In genomic region chr12:80115863-80116194, GRCm38 (mm10) we compare ENCODE assay signal across 8 mouse cellular contexts. TPM values are rescaled to one million over a fixed set of nuclear protein-coding genes. Genes with fewer than 3 reads are reported as not detected.
A peak's percentile ranks its signal among the peaks of the same experiment; 100 is the strongest.
DNase-seq lines count a peak whose midpoint lies in the region; ATAC-seq and TF ChIP-seq lines count a peak whose summit lies in the region.

No protein-coding gene starts in this region.

- peak in 1 of 2 experiments; percentile 48; a peak in 2 of 4 replicates for TF ChIP-seq POLR2A in MEL (IDR thresholded peaks at IDR 0.05; ENCODE audit: control insufficient read depth in 1 of 2, insufficient read depth in 1 of 2, low read depth in 1 of 2, low read length in 2 of 2, poor library complexity in 1 of 2)

- WGBS in heart, embryonic 14.5 days = under 1% methylated on average over 28 of the region's 30 CpGs
- under 1% methylated on average over 30 of the region's 30 CpGs for WGBS in hindbrain, embryonic 13.5 days
- WGBS in midbrain, embryonic 12.5 days = under 1% methylated on average over 30 of the region's 30 CpGs

- peaks cover 12% of the 10 kb centered on the region in 2 experiments for H3K4me1 ChIP-seq in heart, embryonic 14.5 days (ENCODE audit: control insufficient read depth in 2 of 2, insufficient read depth in 2 of 2, low read length in 2 of 2)
- peaks cover 2 to 11% of the 10 kb centered on the region in 2 experiments; a peak in 2 of 4 replicates for H3K4me1 ChIP-seq in MEL (ENCODE audit: control insufficient read depth in 1 of 2, insufficient read depth in 2 of 2, low read length in 2 of 2)
- peaks cover 39% of the 10 kb centered on the region for H3K4me1 ChIP-seq in hindbrain, embryonic 13.5 days (replicated peaks)
- peaks cover 29% of the 10 kb centered on the region for H3K4me1 ChIP-seq in midbrain, embryonic 12.5 days

- no peak for TF ChIP-seq RAD21 in MEL (IDR thresholded peaks at IDR 0.05; ENCODE audit: low read depth, low read length)

- peak overlapping the region; percentile 77 to 91 for H3K4me3 ChIP-seq in heart, embryonic 14.5 days (ENCODE audit: control insufficient read depth in 1 of 2, insufficient read depth in 1 of 2, low read depth in 1 of 2, low read length in 2 of 2)
- H3K4me3 ChIP-seq in MEL (ENCODE audit: control insufficient read depth in 1 of 2, insufficient read depth in 1 of 2, low read depth in 2 of 2, low read length in 2 of 2) = peak overlapping the region; percentile 87 to 88
- H3K4me3 ChIP-seq in hindbrain, embryonic 13.5 days = peak overlapping the region; percentile 64
- H3K4me3 ChIP-seq in midbrain, embryonic 12.5 days = peak overlapping the region; percentile 72

- peak overlapping the region; percentile 90 for H3K4me2 ChIP-seq in heart, embryonic 14.5 days (ENCODE audit: low read length)
- H3K4me2 ChIP-seq in hindbrain, embryonic 13.5 days = peak overlapping the region; percentile 94
- H3K4me2 ChIP-seq in midbrain, embryonic 12.5 days (replicated peaks) = peak overlapping the region; percentile 87

- H3K9me3 ChIP-seq in heart, embryonic 14.5 days (ENCODE audit: control insufficient read depth, low read length) = no peaks in the 10 kb centered on the region
- no peaks in the 10 kb centered on the region for H3K9me3 ChIP-seq in MEL (replicated peaks; ENCODE audit: insufficient read depth, low read length)
- H3K9me3 ChIP-seq in hindbrain, embryonic 13.5 days = no peaks in the 10 kb centered on the region
- no peaks in the 10 kb centered on the region for H3K9me3 ChIP-seq in midbrain, embryonic 12.5 days

- peaks cover 7% of the 10 kb centered on the region; the same call in 1 of the 2 replicates for H3K36me3 ChIP-seq in heart, embryonic 14.5 days (ENCODE audit: control insufficient read depth, insufficient read depth, low read length)
- peaks cover 0 to 18% of the 10 kb centered on the region in 2 experiments; a peak in 2 of 4 replicates for H3K36me3 ChIP-seq in MEL (ENCODE audit: control insufficient read depth in 1 of 2, insufficient read depth in 2 of 2, low read length in 2 of 2)
- H3K36me3 ChIP-seq in hindbrain, embryonic 13.5 days = peaks cover 6% of the 10 kb centered on the region
- H3K36me3 ChIP-seq in midbrain, embryonic 12.5 days = peaks cover 6% of the 10 kb centered on the region

- no peak; the same call in 1 of the 2 replicates for ATAC-seq in heart, embryonic 14.5 days (ENCODE audit: insufficient number of reproducible peaks, insufficient read depth, low FRiP score, low read depth)
- peak; percentile 65 for ATAC-seq in hindbrain, embryonic 13.5 days (ENCODE audit: low FRiP score)
- ATAC-seq in midbrain, embryonic 12.5 days (ENCODE audit: low FRiP score, low read depth) = peak; percentile 31

- no peak; a peak in 1 of 4 replicates for TF ChIP-seq EP300 in MEL (IDR thresholded peaks at IDR 0.05; ENCODE audit: low read depth in 1 of 2, low read length in 2 of 2)

- H3K27me3 ChIP-seq in heart, embryonic 14.5 days (ENCODE audit: control insufficient read depth, insufficient read depth, low read length) = no peaks in the 10 kb centered on the region
- no peaks in the 10 kb centered on the region for H3K27me3 ChIP-seq in MEL (ENCODE audit: control insufficient read depth in 1 of 2, insufficient read depth in 2 of 2, low read length in 2 of 2)
- peaks cover 34% of the 10 kb centered on the region for H3K27me3 ChIP-seq in hindbrain, embryonic 13.5 days
- H3K27me3 ChIP-seq in midbrain, embryonic 12.5 days = peaks cover 7% of the 10 kb centered on the region; the same call in 1 of the 2 replicates

- DNase-seq in heart, postnatal 36 days = no peak
- DNase-seq in MEL (ENCODE audit: low read depth, low spot score) = no peak
- DNase-seq in adrenal gland, postnatal 36 days = no peak
- no peak for DNase-seq in thymus, postnatal 10 days (ENCODE audit: low spot score in 2 of 2)
- DNase-seq in gastrocnemius, postnatal 36 days = no peak

- no peak for TF ChIP-seq CTCF in MEL (IDR thresholded peaks at IDR 0.05 in 2 of 3, conservative IDR thresholded peaks at IDR 0.05 in 1 of 3; ENCODE audit: control insufficient read depth in 1 of 3, insufficient read depth in 1 of 3, low read depth in 2 of 3, low read length in 3 of 3, poor library complexity in 1 of 3, severe bottlenecking in 1 of 3)

- intact Hi-C loops in heart, postnatal 36 days (cut with DNase I) = loop anchor here (1.0 to 2.0 kb wide), 2 partner anchors 16 to 209 kb away; no protein-coding TSS in a partner anchor
- intact Hi-C loops in gastrocnemius, postnatal 36 days (cut with DNase I) = loop anchor here (2.0 kb wide), 1 partner anchor 17 kb away; no protein-coding TSS in a partner anchor

- peak overlapping the region; percentile 99 to 100 for H3K27ac ChIP-seq in heart, embryonic 14.5 days (replicated peaks in 1 of 2; ENCODE audit: control insufficient read depth in 1 of 2, insufficient read depth in 1 of 2, low read depth in 2 of 2, low read length in 2 of 2)
- peak overlapping the region; percentile 62 for H3K27ac ChIP-seq in MEL (ENCODE audit: control insufficient read depth, low read depth, low read length)
- H3K27ac ChIP-seq in hindbrain, embryonic 13.5 days = peak overlapping the region; percentile 94
- H3K27ac ChIP-seq in midbrain, embryonic 12.5 days (replicated peaks) = peak overlapping the region; percentile 92

- peaks cover 32% of the 10 kb centered on the region for H3K79me2 ChIP-seq in MEL (ENCODE audit: control insufficient read depth, insufficient read depth, low read length, poor library complexity)

- peak overlapping the region; percentile 99 for H3K9ac ChIP-seq in heart, embryonic 14.5 days (ENCODE audit: low read length)
- peak overlapping the region; percentile 98 for H3K9ac ChIP-seq in MEL (ENCODE audit: control insufficient read depth, low read depth, low read length, poor library complexity, severe bottlenecking)
- H3K9ac ChIP-seq in hindbrain, embryonic 13.5 days = peak overlapping the region; percentile 87
- H3K9ac ChIP-seq in midbrain, embryonic 12.5 days (replicated peaks) = peak overlapping the region; percentile 86

TF ChIP-seq in MEL, 35 proteins besides CTCF, POLR2A, EP300 and RAD21:
- no peak for TF ChIP-seq SIN3A (IDR thresholded peaks at IDR 0.05; ENCODE audit: low read length)
- TF ChIP-seq TCF12 (IDR thresholded peaks at IDR 0.05; ENCODE audit: low read depth, low read length) = 0 out of 2 replicates have a peak, but pooled peaks have one; percentile 0
- no peak for TF ChIP-seq UBTF (IDR thresholded peaks at IDR 0.05; ENCODE audit: borderline replicate concordance, insufficient read depth, low read depth, low read length)
- peak; percentile 8; the same call in 1 of the 2 replicates for TF ChIP-seq NELFE (IDR thresholded peaks at IDR 0.05; ENCODE audit: low read depth, low read length)
- 0 out of 2 replicates have a peak, but pooled peaks have one; percentile 10 for TF ChIP-seq MAX (IDR thresholded peaks at IDR 0.05; ENCODE audit: low read length)
- no peak for TF ChIP-seq RCOR1 (IDR thresholded peaks at IDR 0.05; ENCODE audit: low read depth, low read length)
TF ChIP-seq in MEL: peak in this region for 3.

RNA-seq across cellular contexts. Expression of gene Zfp36l1, which starts 3.0 kb away (rescaled TPM):
- 103 and 125 TPM in 2 replicates for polyA plus RNA-seq in heart, embryonic 14.5 days (2014; fragmentation: Nextera tagmentation; extraction: Ambion mirVana)
- 100 to 1,000 TPM in 1 of 2 experiments, 10 to 100 TPM in 1; 94.2 to 109 TPM for total RNA-seq in heart, postnatal 36 days (2021)
- 1.2 and 1.5 TPM in 2 replicates for total RNA-seq in MEL (2012; rRNA removed)
- 10 to 100 TPM in 1 of 2 experiments, not detected in 1; 22.5 TPM for polyA plus RNA-seq in MEL (2012; ENCODE audit: insufficient read depth in 1 of 2, insufficient read length in 2 of 2, low read depth in 1 of 2, low replicate concordance in 2 of 2, missing spikeins in 1 of 2)
- 44.6 and 53.1 TPM in 2 replicates for polyA plus RNA-seq in hindbrain, embryonic 13.5 days (2015; fragmentation: Nextera tagmentation; extraction: Ambion mirVana)
- 91.2 and 98.0 TPM in 2 replicates for polyA plus RNA-seq in midbrain, embryonic 12.5 days (2016; fragmentation: Nextera tagmentation; extraction: Ambion mirVana)
- 100 to 1,000 TPM; 230 to 283 TPM for total RNA-seq in adrenal gland, postnatal 36 days (2021)
- 10 to 100 TPM; 25.0 to 29.8 TPM for total RNA-seq in gastrocnemius, postnatal 36 days (2021)

Comparison
In these comparisons a context has a peak if more than half of its experiments do, and no peak if none do; other contexts are left out.
1. RNA of gene Zfp36l1, which starts 3.0 kb away (total RNA-seq): 230 to 283 TPM in adrenal gland, postnatal 36 days, 94.2 to 109 TPM in heart, postnatal 36 days and 25.0 to 29.8 TPM in gastrocnemius, postnatal 36 days; 1.2 to 1.5 TPM in MEL; every median in the first group is over 10 times any median in the second.
2. Peak in every context shown above with its lines, with median percentiles within 50 percentile points of each other: H3K27ac ChIP-seq, H3K4me2 ChIP-seq, H3K4me3 ChIP-seq and H3K9ac ChIP-seq.